Mouse (Mus musculus) stomach, embryonic 14.5 days (tissue): ENCODE results near the gene Adig. TPM values are rescaled to one million over a fixed set of nuclear protein-coding genes. Genes with fewer than 3 reads are reported as not detected.

Experiments used
- ATAC-seq: fragments of 200-750 bp; cut with Nextera tagmentation; 2 replicates; pipeline ENCODE4 v1.8.0; 2017; ENCODE audit warnings: low read depth, moderate TSS enrichment; ENCODE audit not compliant: insufficient number of reproducible peaks, insufficient read depth, low FRiP score
- H3K27ac ChIP-seq: fragments of 300-500 bp; sonication (generic); 2 replicates; pipeline ENCODE4 v1.5.1; 2014; ENCODE audit warnings: mild to moderate bottlenecking, low read length, moderate library complexity, mixed read lengths
- H3K27me3 ChIP-seq: fragments of 300-500 bp; sonication (generic); 2 replicates; pipeline ENCODE4 v1.6.1; 2014; ENCODE audit warnings: low read length, control low read depth, mixed read lengths; ENCODE audit not compliant: control insufficient read depth, insufficient read depth
- H3K36me3 ChIP-seq: fragments of 300-500 bp; sonication (generic); 2 replicates; pipeline ENCODE4 v1.6.1; 2014; ENCODE audit warnings: mild to moderate bottlenecking, control low read depth, low read length, moderate library complexity, mixed read lengths; ENCODE audit not compliant: control insufficient read depth, insufficient read depth
- H3K4me1 ChIP-seq: fragments of 300-500 bp; sonication (generic); 2 replicates; pipeline ENCODE4 v1.6.1; 2014; ENCODE audit warnings: low read length, control low read depth, mixed read lengths; ENCODE audit not compliant: control insufficient read depth, insufficient read depth
- H3K4me2 ChIP-seq: fragments of 300-500 bp; sonication (generic); replicated peaks from 2 replicates; pipeline ENCODE4 v1.6.1; 2014; ENCODE audit warnings: low read depth, low read length, control low read depth
- H3K4me3 ChIP-seq: fragments of 300-500 bp; sonication (generic); 2 replicates; pipeline ENCODE4 v1.5.1; 2014; ENCODE audit warnings: low read depth, low read length, control low read depth
- H3K9ac ChIP-seq: fragments of 300-500 bp; sonication (generic); replicated peaks from 2 replicates; pipeline ENCODE4 v1.6.1; 2014; ENCODE audit warnings: low read depth, mild to moderate bottlenecking, control low read depth, low read length, moderate library complexity, mixed read lengths
- H3K9me3 ChIP-seq: fragments of 300-500 bp; sonication (generic); 2 replicates; pipeline ENCODE4 v1.6.1; 2016; ENCODE audit warnings: low read depth, low read length, control low read depth; ENCODE audit not compliant: control insufficient read depth
- WGBS: fragments of 180-500 bp; shearing (Covaris S2); extraction: QIAGEN DNeasy Blood & Tissue Kit; methylation state at CpG from one replicate; pipeline ENCODE4 v1.1.7; 2014; 5-methylcytosine and 5-hydroxymethylcytosine counted together
- polyA plus RNA-seq: library from polyadenylated mRNA; unstranded; fragments of >200 nt; fragmentation: Nextera tagmentation; extraction: Ambion mirVana; gene quantifications from 2 replicates; pipeline ENCODE4 v1.2.1, GENCODE M21; 2014

Adig gene
- polyA plus RNA-seq, 1 experiment from 2014 or later, result 0.77 TPM

GRCm38 (mm10) chr2:158523060-158523459 is 20.6 kb downstream of the Adig start:
- no peak overlapping the region for H3K27ac ChIP-seq
- H3K4me2 ChIP-seq, result no peak overlapping the region
- H3K9me3 ChIP-seq, result no peaks in the 10 kb centered on the region
- ATAC-seq, result no peak
- H3K27me3 ChIP-seq, result no peaks in the 10 kb centered on the region
- WGBS, result 74% methylated on average over 8 of the region's 8 CpGs
- no peaks in the 10 kb centered on the region for H3K4me1 ChIP-seq
- no peak overlapping the region for H3K9ac ChIP-seq
- H3K36me3 ChIP-seq, result no peaks in the 10 kb centered on the region
- no peak overlapping the region for H3K4me3 ChIP-seq

- Histone ChIP-seq H3K36me3 (no peaks in the 10 kb centered on the region), H3K4me3 (no peak overlapping the region), H3K4me1 (no peaks in the 10 kb centered on the region), H3K9ac (no peak overlapping the region), H3K4me2 (no peak overlapping the region), H3K27me3 (no peaks in the 10 kb centered on the region), H3K9me3 (no peaks in the 10 kb centered on the region), H3K27ac (no peak overlapping the region)
- 84% methylated on average over 16 of the region's 16 CpGs for WGBS
- no peak for ATAC-seq
Observed at GRCm38 (mm10) chr2:158524129-158524860, 21.9 kb downstream of the Adig start.

GRCm38 (mm10) chr2:158534090-158534489 is 31.7 kb downstream of the Adig start:
- 3% methylated on average over 4 of the region's 4 CpGs for WGBS

GRCm38 (mm10) chr2:158534559-158534958 is 32.1 kb downstream of the Adig start:
- H3K4me3 ChIP-seq, result no peak overlapping the region
- H3K4me1 ChIP-seq, result no peaks in the 10 kb centered on the region
- no peak overlapping the region for H3K27ac ChIP-seq
- H3K9ac ChIP-seq, result no peak overlapping the region
- no peaks in the 10 kb centered on the region for H3K27me3 ChIP-seq
- H3K36me3 ChIP-seq, result no peaks in the 10 kb centered on the region
- H3K9me3 ChIP-seq, result no peaks in the 10 kb centered on the region
- H3K4me2 ChIP-seq, result no peak overlapping the region
- no peak for ATAC-seq
- 74% methylated on average over 8 of the region's 8 CpGs for WGBS

More at GRCm38 (mm10) chr2:158534090-158534489, 31.7 kb downstream of the Adig start:
- Histone ChIP-seq H3K4me1 (no peaks in the 10 kb centered on the region), H3K9ac (no peak overlapping the region), H3K4me3 (no peak overlapping the region), H3K36me3 (no peaks in the 10 kb centered on the region), H3K4me2 (no peak overlapping the region), H3K27me3 (no peaks in the 10 kb centered on the region), H3K9me3 (no peaks in the 10 kb centered on the region), H3K27ac (no peak overlapping the region)
- ATAC-seq, result no peak

- Histone ChIP-seq H3K4me2 (peak overlapping the region; percentile 26), H3K4me3 (no peak overlapping the region), H3K36me3 (no peaks in the 10 kb centered on the region), H3K9me3 (no peaks in the 10 kb centered on the region), H3K27me3 (no peaks in the 10 kb centered on the region), H3K9ac (no peak overlapping the region), H3K4me1 (no peaks in the 10 kb centered on the region), H3K27ac (no peak overlapping the region)
- no peak for ATAC-seq
- WGBS, result 51% methylated on average over 24 of the region's 24 CpGs
Observed at GRCm38 (mm10) chr2:158539433-158540305, 37.3 kb downstream of the Adig start.

- Histone ChIP-seq H3K27ac (no peak overlapping the region), H3K4me1 (no peaks in the 10 kb centered on the region), H3K27me3 (no peaks in the 10 kb centered on the region), H3K4me3 (no peak overlapping the region), H3K36me3 (no peaks in the 10 kb centered on the region), H3K9ac (no peak overlapping the region), H3K9me3 (no peaks in the 10 kb centered on the region), H3K4me2 (no peak overlapping the region)
- ATAC-seq, result no peak
- WGBS, result 36% methylated on average over 4 of the region's 4 CpGs
Observed at GRCm38 (mm10) chr2:158541286-158541685, 38.9 kb downstream of the Adig start.

GRCm38 (mm10) chr2:158545266-158545665 is 42.9 kb downstream of the Adig start:
- H3K4me1 ChIP-seq, result no peaks in the 10 kb centered on the region
- no peak overlapping the region for H3K27ac ChIP-seq
- no peak overlapping the region for H3K4me3 ChIP-seq
- H3K9ac ChIP-seq, result no peak overlapping the region
- WGBS, result 72% methylated on average over 2 of the region's 2 CpGs
- H3K36me3 ChIP-seq, result no peaks in the 10 kb centered on the region
- H3K4me2 ChIP-seq, result no peak overlapping the region
- H3K9me3 ChIP-seq, result no peaks in the 10 kb centered on the region
- H3K27me3 ChIP-seq, result no peaks in the 10 kb centered on the region
- ATAC-seq, result no peak

GRCm38 (mm10) chr2:158546751-158547150 is 44.3 kb downstream of the Adig start:
- peak; percentile 34; the same call in 1 of the 2 replicates for ATAC-seq
- 4% methylated on average over 17 of the region's 17 CpGs for WGBS
- Histone ChIP-seq H3K4me3 (no peak overlapping the region), H3K27me3 (no peaks in the 10 kb centered on the region), H3K9ac (no peak overlapping the region), H3K9me3 (no peaks in the 10 kb centered on the region), H3K4me2 (no peak overlapping the region), H3K27ac (no peak overlapping the region), H3K4me1 (no peaks in the 10 kb centered on the region), H3K36me3 (no peaks in the 10 kb centered on the region)
